ENCODE assay signal across 20 mouse cellular contexts in the genomic region with DNA sequence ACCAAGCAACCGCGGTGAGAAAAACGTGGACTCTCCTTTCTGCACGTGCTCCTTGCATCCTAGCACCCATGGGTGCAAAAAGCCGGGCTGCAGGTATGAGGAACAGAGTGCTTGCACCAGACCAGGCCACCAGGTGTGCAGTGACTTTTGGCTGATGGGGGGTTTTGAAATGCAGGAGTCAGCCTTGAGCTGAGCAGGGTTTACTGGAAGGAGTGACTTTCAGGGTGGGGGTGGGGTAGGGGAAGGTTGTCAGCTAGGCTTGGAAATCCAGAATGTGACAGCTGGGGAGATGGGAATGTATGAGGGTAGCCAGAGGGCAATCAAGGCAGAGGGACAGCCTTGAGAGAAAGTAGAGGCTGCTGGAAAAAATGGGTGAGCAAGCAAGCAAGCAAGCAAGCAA. TPM values are rescaled to one million over a fixed set of nuclear protein-coding genes. Genes with fewer than 3 reads are reported as not detected.
A peak's percentile ranks its signal among the peaks of the same experiment; 100 is the strongest.
DNase-seq lines count a peak whose midpoint lies in the region; ATAC-seq and TF ChIP-seq lines count a peak whose summit lies in the region.
"Had no signal": no experiment of that assay in that cellular context is flagged by ENCODE, and none has a peak within 500 bp of the region (broad histone marks: within the 10 kb centered on the region; RNA-seq: fewer than 3 reads in every experiment).

No protein-coding gene starts in this region.

- no peak for ATAC-seq in lung, postnatal 0 days
- ATAC-seq in stomach, postnatal 0 days (ENCODE audit: low FRiP score, low TSS enrichment) = no peak
- ATAC-seq: forebrain, embryonic 13.5 days; intestine, embryonic 15.5 days had no signal

- no peaks in the 10 kb centered on the region for H3K9me3 ChIP-seq in lung, postnatal 0 days (ENCODE audit: low read length)
- no peaks in the 10 kb centered on the region for H3K9me3 ChIP-seq in stomach, postnatal 0 days (ENCODE audit: control insufficient read depth, low read length)
- H3K9me3 ChIP-seq: embryonic facial prominence, embryonic 13.5 days; forebrain, embryonic 13.5 days; heart, embryonic 13.5 days; hindbrain, embryonic 13.5 days; intestine, embryonic 15.5 days had no signal

- no peak overlapping the region for H3K4me2 ChIP-seq in lung, postnatal 0 days (replicated peaks; ENCODE audit: low read depth, low read length)
- H3K4me2 ChIP-seq in stomach, postnatal 0 days (replicated peaks; ENCODE audit: low read depth) = no peak overlapping the region
- H3K4me2 ChIP-seq: embryonic facial prominence, embryonic 13.5 days; forebrain, embryonic 13.5 days; heart, embryonic 13.5 days; hindbrain, embryonic 13.5 days; intestine, embryonic 15.5 days had no signal

- peak overlapping the region; percentile 80 for H3K27ac ChIP-seq in lung, postnatal 0 days (ENCODE audit: low read length)
- H3K27ac ChIP-seq in stomach, postnatal 0 days (replicated peaks) = peak overlapping the region; percentile 56; the same call in 1 of the 2 replicates
- H3K27ac ChIP-seq: embryonic facial prominence, embryonic 13.5 days; forebrain, embryonic 13.5 days; gastrocnemius, adult 2 months; heart, embryonic 13.5 days; hindbrain, embryonic 13.5 days; intestine, embryonic 15.5 days had no signal

- intact Hi-C loops in heart, postnatal 14 days (cut with DNase I) = loop anchor here (5.0 kb wide), 1 partner anchor 317 kb away; no protein-coding TSS in a partner anchor

- TF ChIP-seq EP300 in lung, postnatal 0 days (IDR thresholded peaks at IDR 0.05) = no peak
- TF ChIP-seq EP300 in stomach, postnatal 0 days (optimal IDR thresholded peaks at IDR 0.05) = no peak

- H3K4me1 ChIP-seq in lung, postnatal 0 days (ENCODE audit: insufficient read depth, low read depth, low read length) = peaks cover 22% of the 10 kb centered on the region
- peaks cover 2% of the 10 kb centered on the region for H3K4me1 ChIP-seq in lung, adult 2 months (ENCODE audit: control insufficient read depth, insufficient read depth, low read length)
- H3K4me1 ChIP-seq in stomach, postnatal 0 days (replicated peaks; ENCODE audit: control insufficient read depth, insufficient read depth) = peaks cover 10% of the 10 kb centered on the region

- no peaks in the 10 kb centered on the region for H3K27me3 ChIP-seq in lung, postnatal 0 days (replicated peaks; ENCODE audit: insufficient read depth, low read length)
- no peaks in the 10 kb centered on the region for H3K27me3 ChIP-seq in stomach, postnatal 0 days (ENCODE audit: control insufficient read depth, insufficient read depth, low read length)
- H3K27me3 ChIP-seq: embryonic facial prominence, embryonic 13.5 days; intestine, embryonic 15.5 days had no signal

- H3K4me3 ChIP-seq in lung, postnatal 0 days (ENCODE audit: low read depth, low read length) = no peak overlapping the region
- H3K4me3 ChIP-seq in lung, adult 2 months (replicated peaks; ENCODE audit: extremely low read depth, low read depth, low read length) = no peak overlapping the region
- H3K4me3 ChIP-seq in stomach, postnatal 0 days (ENCODE audit: low read depth, low read length) = no peak overlapping the region
- H3K4me3 ChIP-seq: embryonic facial prominence, embryonic 13.5 days; forebrain, embryonic 13.5 days; gastrocnemius, adult 2 months; heart, embryonic 13.5 days; hindbrain, embryonic 13.5 days; intestine, embryonic 15.5 days had no signal

- H3K36me3 ChIP-seq in lung, postnatal 0 days (ENCODE audit: insufficient read depth, low read length) = no peaks in the 10 kb centered on the region
- no peaks in the 10 kb centered on the region for H3K36me3 ChIP-seq in stomach, postnatal 0 days (ENCODE audit: control insufficient read depth, insufficient read depth, low read length)
- H3K36me3 ChIP-seq: embryonic facial prominence, embryonic 13.5 days; heart, embryonic 13.5 days; hindbrain, embryonic 13.5 days; intestine, embryonic 15.5 days had no signal

- no peak for TF ChIP-seq POLR2A in lung, adult 2 months (IDR thresholded peaks at IDR 0.05; ENCODE audit: borderline replicate concordance, extremely low read depth, low read depth, low read length)

- H3K9ac ChIP-seq in lung, postnatal 0 days (replicated peaks; ENCODE audit: low read depth) = no peak overlapping the region
- no peak overlapping the region for H3K9ac ChIP-seq in stomach, postnatal 0 days (ENCODE audit: low read length)
- H3K9ac ChIP-seq: embryonic facial prominence, embryonic 13.5 days; forebrain, embryonic 13.5 days; heart, embryonic 13.5 days; hindbrain, embryonic 13.5 days; intestine, embryonic 15.5 days had no signal

- peak; percentile 88 for DNase-seq in heart, adult 11 months
- no peak for DNase-seq in heart, postnatal 14 days
- no peak for DNase-seq in lung, postnatal 0 days (ENCODE audit: low spot score)
- DNase-seq in lung, adult 2 months = no peak
- DNase-seq in ZHBTc4 (ENCODE audit: low read depth, low spot score) = peak; percentile 69
- DNase-seq in stomach, postnatal 0 days (ENCODE audit: low spot score) = no peak
- no peak for DNase-seq in ovary, postnatal 10 days (ENCODE audit: low spot score)
- DNase-seq in testis, postnatal 10 days (ENCODE audit: low spot score) = no peak
- DNase-seq: adrenal gland, adult 8-10 months; adrenal gland, postnatal 36 days; cerebellum, adult 2 months; cerebellum, postnatal 25 days; gastrocnemius, adult 2 months; gastrocnemius, postnatal 25 days; heart, postnatal 4 days had no signal

- TF ChIP-seq CTCF in lung, postnatal 0 days (IDR thresholded peaks at IDR 0.05) = no peak
- no peak for TF ChIP-seq CTCF in lung, adult 2 months (IDR thresholded peaks at IDR 0.05; ENCODE audit: insufficient read depth, low read length)
- TF ChIP-seq CTCF in stomach, postnatal 0 days (IDR thresholded peaks at IDR 0.05; ENCODE audit: low read depth) = no peak

- WGBS in lung, postnatal 0 days = 91% methylated on average over 5 of the region's 5 CpGs
- WGBS in lung, adult 2 months = 90% methylated on average over 5 of the region's 5 CpGs
- 80% methylated on average over 5 of the region's 5 CpGs for WGBS in stomach, postnatal 0 days

RNA-seq across cellular contexts. Expression of a gene that starts 58.8 kb away (rescaled TPM):
- 10 to 100 TPM; 31.7 to 32.6 TPM for total RNA-seq in heart, postnatal 14 days (2021)
- 54.7 and 83.4 TPM in 2 replicates for polyA plus RNA-seq in lung, postnatal 0 days (2015; fragmentation: Nextera tagmentation; extraction: Ambion mirVana)
- 43.5 and 60.1 TPM in 2 replicates for polyA plus RNA-seq in lung, adult 2 months (2012; rRNA removed)
- 37.1 and 39.1 TPM in 2 replicates for polyA plus RNA-seq in stomach, postnatal 0 days (2015; fragmentation: Nextera tagmentation; extraction: Ambion mirVana)

Comparison
In these comparisons a context has a peak if more than half of its experiments do, and no peak if none do; other contexts are left out.
1. DNase-seq: peak in heart, adult 11 months (single experiment) and ZHBTc4 (single experiment); none in heart, postnatal 14 days (0 of 2), lung, postnatal 0 days (single experiment), lung, adult 2 months (single experiment), stomach, postnatal 0 days (single experiment), ovary, postnatal 10 days (single experiment) and testis, postnatal 10 days (single experiment).